Mouse (Mus musculus) T-cell, adult 2 months (primary cell): ENCODE data around the gene Sv2c.

Experiments used
- DNase-seq: peaks from one replicate; pipeline ENCODE4 v3.0.0; 2022; ENCODE audit warnings: low spot score

The Sv2c gene

GRCm38 (mm10) chr13:96052755-96053154, 79.6 kb downstream of the Sv2c start:
- no peak for DNase-seq

GRCm38 (mm10) chr13:96045396-96045795, 87.0 kb downstream of the Sv2c start:
- no peak for DNase-seq

- DNase-seq, result no peak
Observed at GRCm38 (mm10) chr13:96040275-96041042, 91.9 kb downstream of the Sv2c start.

- DNase-seq, result no peak
Observed at GRCm38 (mm10) chr13:96039536-96039935, 92.8 kb downstream of the Sv2c start.

- peak; percentile 32 for DNase-seq
Observed at GRCm38 (mm10) chr13:96030368-96031223, 101.8 kb downstream of the Sv2c start.

GRCm38 (mm10) chr13:96023858-96024257, 108.5 kb downstream of the Sv2c start:
- DNase-seq, result no peak

GRCm38 (mm10) chr13:96015516-96015915, 116.9 kb downstream of the Sv2c start:
- no peak for DNase-seq

- DNase-seq, result no peak
Observed at GRCm38 (mm10) chr13:96010861-96011511, 121.4 kb downstream of the Sv2c start.

- no peak for DNase-seq
Observed at GRCm38 (mm10) chr13:96008975-96009374, 123.4 kb downstream of the Sv2c start.

GRCm38 (mm10) chr13:96008154-96008553, 124.2 kb downstream of the Sv2c start:
- no peak for DNase-seq

GRCm38 (mm10) chr13:96003539-96003938, 128.8 kb downstream of the Sv2c start:
- DNase-seq, result no peak

- DNase-seq, result no peak
Observed at GRCm38 (mm10) chr13:96002475-96002874, 129.9 kb downstream of the Sv2c start.

- no peak for DNase-seq
Observed at GRCm38 (mm10) chr13:95999396-95999795, 133.0 kb downstream of the Sv2c start.

- DNase-seq, result no peak
Observed at GRCm38 (mm10) chr13:95997294-95997693, 135.1 kb downstream of the Sv2c start.

GRCm38 (mm10) chr13:95994705-95995703, 137.4 kb downstream of the Sv2c start:
- DNase-seq, result no peak

- peak; percentile 77 for DNase-seq
Observed at GRCm38 (mm10) chr13:95988181-95988580, 144.2 kb downstream of the Sv2c start.

- DNase-seq, result no peak
Observed at GRCm38 (mm10) chr13:95987147-95987546, 145.2 kb downstream of the Sv2c start.

GRCm38 (mm10) chr13:95986375-95986774, 146.0 kb downstream of the Sv2c start:
- DNase-seq, result no peak

- no peak for DNase-seq
Observed at GRCm38 (mm10) chr13:95975225-95975624, 157.2 kb downstream of the Sv2c start.

GRCm38 (mm10) chr13:95974106-95974505, 158.3 kb downstream of the Sv2c start:
- DNase-seq, result no peak

- DNase-seq, result peak; percentile 74
Observed at GRCm38 (mm10) chr13:95973368-95973958, 158.9 kb downstream of the Sv2c start.
